Mouse (Mus musculus) cerebellum, adult 9-10 months (tissue): Measurements from ENCODE around the gene Nampt.
"Not testable (repeated sequence)": the region's sequence is repeated elsewhere in the genome, so short reads cannot be mapped to it uniquely, and the experiment has no call there.

Experiments used
- DNase-seq: peaks from one replicate; pipeline ENCODE4 v3.0.0; 2022

The Nampt gene

GRCm38 (mm10) chr12:32846325-32846724 is 27.0 kb downstream of the Nampt start:
- no peak for DNase-seq

GRCm38 (mm10) chr12:32853757-32854156 is 34.4 kb downstream of the Nampt start:
- no peak for DNase-seq

GRCm38 (mm10) chr12:32854866-32855265 is 35.5 kb downstream of the Nampt start:
- DNase-seq = peak; percentile 72

DNA sequence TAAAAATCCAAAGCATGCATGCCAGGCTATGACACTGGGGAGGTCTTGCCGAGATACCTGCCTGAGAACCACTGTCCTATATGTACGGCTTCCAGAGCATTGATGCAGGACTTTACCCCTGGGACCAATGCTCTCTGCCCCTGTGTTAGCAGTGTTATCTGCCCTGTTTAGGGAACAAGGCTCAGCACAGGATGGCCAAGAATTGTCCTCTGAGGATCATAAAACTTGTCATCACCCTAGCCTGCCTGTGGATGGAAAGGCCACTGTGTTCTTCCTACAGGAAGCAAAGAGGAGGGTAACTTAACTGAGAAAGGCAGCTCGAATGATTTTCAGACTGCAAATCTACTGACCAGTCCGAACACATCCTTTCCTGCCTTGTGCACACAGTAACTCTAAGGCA is 36.1 kb downstream of the Nampt start:
- DNase-seq = no peak

DNA sequence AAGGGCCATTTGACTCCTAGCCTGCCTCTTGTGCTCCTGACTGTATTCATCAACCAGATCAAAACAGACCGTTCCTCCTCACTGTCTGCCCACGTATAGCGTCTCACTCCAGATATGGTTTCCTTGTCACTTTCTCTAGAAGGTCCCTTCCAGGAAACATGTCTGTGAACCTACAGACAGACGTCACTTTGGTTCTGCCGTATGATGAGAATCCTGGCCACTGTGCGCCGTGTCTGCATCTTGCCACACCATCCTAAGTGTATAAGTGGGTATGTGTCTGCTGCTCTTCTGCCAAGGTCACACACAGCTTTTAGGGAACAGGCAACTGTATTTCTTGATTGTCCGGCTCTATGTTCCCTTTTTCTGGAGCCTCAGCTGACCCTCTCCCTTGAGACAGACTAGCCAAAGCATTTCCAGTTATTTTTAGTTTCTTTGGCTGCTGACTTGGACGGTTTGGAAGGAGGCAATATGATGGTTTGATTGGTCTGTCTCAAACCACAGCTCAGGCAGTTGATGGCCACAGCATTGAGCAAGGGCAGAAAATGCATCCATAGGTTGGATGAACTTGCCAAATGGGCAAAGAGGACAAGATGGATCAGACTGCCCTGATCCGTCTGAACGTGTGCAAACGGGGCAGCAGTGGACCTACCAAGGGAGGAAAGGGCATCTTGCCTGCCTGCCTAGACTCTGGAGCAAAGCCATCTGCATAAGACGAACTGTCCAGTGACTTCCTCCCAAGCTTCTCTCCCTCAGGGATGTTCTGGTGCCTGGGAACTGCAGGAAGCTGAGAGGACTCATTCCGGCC is 37.6 kb downstream of the Nampt start:
- no peak for DNase-seq

DNA sequence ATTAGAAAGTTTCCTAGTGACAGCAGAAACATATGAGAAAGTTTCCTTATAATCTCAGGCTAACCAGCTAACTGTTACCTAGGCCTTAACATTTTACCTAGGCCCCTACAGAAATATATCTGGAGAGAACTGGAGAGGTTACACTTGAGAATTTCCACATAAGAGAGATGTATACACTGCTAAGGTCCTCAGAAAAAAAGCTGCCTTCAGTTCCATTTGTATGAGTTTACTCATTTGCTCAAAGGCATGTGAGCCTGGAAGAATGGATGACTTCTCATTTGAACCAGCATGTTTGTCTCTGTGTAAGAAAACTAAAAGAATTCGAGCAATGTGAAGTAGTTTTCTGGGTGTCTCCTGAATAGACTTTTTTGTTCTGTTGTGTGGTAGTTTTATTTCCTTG is 39.1 kb downstream of the Nampt start:
- DNase-seq = no peak

DNA sequence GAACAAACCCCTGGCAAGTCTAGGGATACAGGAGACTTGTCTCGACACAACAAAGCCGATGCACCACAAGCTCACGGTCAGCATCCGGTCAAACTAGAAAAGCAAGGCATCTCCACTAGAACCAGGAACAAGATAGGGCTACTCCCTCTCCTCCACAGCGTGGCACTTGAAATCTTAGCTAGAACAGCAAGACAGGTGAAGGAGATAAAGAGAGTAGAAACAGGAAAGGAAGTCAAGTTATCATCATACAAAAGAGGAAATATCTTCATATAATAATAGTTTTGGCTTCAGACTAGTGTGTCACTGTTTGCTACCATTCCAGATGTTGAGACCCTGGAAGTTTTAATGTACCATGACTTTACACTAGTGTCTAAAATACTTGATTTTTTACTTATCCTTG is 41.5 kb downstream of the Nampt start:
- no peak for DNase-seq

DNA sequence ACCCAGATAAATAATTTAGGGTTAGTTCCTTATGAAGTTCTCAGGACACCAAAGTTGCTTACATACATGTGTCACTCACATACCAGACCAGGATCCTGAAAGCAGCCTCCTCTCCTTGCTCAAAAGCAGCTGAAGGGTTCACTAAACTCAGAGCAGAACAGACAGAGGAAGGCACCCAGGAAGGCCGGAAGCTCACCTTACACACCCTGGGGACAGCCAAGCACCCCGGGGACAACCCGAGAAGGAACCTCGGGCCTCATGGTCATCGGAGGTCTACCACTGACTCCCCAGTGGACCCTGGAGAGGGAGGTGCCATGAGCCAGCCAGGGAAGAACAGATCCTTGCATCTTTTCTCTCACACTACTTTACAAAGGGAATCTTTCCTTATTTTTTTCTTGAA is 51.5 kb downstream of the Nampt start:
- no peak for DNase-seq

DNA sequence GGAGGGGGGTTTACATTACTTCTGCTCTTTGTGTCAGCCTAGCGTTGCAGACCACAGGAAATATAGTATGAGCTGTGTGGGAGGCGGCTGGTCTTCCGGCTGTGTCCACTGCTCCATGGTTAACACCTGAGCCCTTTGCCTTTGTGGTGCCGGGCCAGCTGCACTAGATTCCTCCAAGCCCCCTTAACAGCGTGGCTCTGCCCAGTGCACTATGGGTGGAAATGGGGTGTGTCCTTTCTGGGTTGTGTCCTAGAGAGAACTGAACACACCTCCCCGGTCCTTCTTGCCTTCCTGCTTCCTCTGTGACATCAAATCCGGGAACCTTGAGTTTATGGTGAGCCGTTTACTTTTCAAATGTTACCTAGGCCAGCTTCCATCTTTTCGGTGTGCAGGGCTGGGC is 58.2 kb downstream of the Nampt start:
- no peak for DNase-seq

DNA sequence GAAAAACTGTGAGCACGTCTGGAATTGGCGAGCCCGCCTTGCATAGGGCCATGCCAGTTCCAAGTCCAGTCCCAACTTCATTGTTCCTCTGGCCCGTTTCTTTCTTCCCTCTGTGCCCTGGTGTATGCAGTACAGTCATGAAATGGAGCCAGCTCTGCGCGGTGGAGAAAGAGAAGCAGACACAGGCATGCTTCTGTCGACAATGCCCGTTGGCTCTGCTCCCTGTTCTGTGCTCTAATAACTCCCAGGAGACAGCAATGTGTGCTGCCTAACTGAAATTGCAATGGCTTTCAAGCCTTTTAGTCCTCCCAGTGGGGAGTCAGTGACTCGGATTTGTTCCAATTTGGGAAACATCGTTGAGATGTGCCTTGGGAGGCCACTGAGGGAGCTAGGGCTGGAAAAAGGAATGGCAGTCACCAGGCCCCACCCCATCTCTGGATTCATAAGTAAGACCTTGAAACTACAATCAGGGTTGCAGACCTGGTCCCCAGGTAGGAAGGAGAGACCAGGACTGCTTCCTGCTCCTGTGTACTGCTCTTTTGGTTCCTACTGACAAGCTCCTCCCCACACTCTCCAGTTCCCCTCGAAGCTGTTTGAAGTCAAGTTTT is 58.7 kb downstream of the Nampt start:
- DNase-seq = no peak

DNA sequence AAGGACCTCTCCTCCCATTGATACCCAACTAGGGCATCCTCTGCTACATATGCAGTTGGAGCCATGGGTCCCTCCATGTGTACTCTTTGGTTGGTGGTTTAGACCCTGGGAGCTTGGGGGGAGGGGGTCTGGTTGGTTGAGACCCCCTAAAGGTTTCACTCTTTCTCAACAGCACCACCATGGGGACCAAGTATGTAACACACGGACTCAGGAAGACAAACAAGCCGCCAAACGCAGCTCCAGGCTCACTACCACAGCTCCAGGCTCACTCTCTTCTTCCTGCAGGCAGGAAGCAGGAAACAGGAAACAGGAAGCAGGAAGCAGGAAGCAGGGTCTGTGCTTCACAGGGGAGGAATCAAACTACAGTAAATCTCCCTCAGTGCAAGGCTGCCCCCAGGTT is 60.0 kb downstream of the Nampt start:
- DNase-seq = no peak

DNA sequence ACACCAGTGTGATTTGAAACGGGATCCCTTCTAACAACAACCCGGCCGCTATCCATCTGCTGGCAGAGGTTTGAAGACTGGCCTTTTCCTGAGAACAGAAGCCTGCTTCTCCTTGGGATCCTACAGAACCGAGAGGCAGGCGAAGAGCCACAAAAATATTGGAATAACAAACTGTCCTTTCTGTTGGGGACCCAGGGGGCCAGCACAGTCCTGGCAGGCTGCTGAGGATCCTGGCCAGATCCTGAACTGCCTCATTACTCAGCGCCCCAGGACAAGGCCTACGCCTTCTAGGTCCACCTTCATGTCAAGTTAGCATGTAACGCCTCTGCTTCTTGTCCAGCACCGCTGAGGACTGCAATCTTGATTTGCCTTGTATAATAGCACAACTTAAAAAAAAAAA is 65.0 kb downstream of the Nampt start:
- DNase-seq = peak; percentile 35

GRCm38 (mm10) chr12:32885041-32885440 is 65.7 kb downstream of the Nampt start:
- no peak for DNase-seq

- no peak for DNase-seq
Measured at GRCm38 (mm10) chr12:32886353-32886752, 67.0 kb downstream of the Nampt start.

DNA sequence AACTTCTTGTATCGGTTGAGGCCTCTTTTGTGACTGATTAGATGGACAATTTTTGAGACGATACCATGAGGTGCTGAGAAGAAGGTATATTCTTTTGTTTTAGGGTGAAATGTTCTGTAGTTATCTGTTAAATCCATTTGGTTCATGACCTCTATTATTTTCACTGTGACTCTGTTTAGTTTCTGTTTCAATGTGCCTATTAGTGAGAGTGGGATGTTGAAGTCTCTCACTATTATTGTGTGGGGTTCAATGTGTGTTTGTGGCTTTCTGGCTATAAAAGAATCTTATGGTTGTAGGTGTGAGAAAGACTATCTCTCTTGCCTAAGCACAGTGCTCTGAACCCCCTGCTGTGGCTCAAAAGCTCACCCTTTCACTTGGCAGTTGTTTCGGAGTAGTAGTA is 68.9 kb downstream of the Nampt start:
- DNase-seq = no peak

DNA sequence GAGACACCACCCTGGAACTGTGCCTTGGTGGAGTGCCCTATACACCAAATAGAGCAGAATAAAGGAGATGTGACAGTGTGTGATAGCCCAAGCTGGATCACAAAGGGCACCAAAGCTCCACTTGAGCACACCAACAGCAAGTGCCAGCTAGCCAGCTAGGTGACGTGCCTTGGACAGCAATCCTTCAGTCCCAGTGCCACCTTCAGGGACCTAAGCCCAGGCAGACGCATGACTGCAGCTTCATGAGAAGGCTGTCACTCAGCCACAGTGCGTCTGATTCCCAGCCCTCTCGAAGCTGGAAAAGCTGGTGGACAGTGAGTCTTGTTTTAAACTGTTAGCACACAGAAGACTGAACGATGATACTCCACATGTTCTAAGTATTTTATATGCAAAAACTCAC is 70.5 kb downstream of the Nampt start:
- no peak for DNase-seq

DNA sequence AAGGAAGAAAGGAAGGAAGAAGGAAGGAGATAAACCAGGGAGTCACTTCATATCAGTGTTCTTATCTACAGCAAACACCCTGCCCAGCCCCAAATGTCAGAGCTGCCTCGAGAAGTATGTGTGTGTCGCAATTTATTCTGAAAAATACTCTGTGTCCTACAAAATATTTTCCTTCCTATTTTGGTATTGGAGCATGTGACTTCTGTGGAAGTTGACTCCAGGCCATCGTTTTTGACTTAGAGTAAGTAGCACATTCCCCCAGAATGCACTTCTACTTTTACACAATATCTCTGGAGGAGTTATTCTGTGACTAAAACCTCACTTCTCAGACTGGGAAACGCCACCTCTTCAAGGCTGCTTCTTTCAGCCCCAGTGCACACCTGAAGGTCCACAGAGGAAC is 71.1 kb downstream of the Nampt start:
- no peak for DNase-seq

DNA sequence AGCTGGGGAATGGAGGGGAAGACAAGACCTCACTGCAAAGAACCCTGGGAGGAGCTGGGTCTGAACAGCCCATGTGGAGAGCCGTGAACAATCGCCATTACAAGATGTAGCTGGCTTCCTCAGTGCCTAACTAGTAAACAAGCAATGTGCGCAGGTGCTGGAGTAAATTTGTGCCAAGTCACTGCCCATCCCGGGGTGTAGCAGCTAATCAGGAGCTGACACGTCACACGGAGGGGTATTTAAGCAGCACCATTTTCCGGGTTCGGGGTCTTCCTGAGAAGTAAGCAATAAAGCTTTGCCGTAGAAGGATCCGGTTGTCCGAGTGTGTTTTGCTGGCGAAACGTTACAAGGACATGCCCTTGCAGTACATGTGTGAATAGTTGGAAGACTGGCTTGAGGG is 71.9 kb downstream of the Nampt start:
- DNase-seq = not testable (repeated sequence)

DNA sequence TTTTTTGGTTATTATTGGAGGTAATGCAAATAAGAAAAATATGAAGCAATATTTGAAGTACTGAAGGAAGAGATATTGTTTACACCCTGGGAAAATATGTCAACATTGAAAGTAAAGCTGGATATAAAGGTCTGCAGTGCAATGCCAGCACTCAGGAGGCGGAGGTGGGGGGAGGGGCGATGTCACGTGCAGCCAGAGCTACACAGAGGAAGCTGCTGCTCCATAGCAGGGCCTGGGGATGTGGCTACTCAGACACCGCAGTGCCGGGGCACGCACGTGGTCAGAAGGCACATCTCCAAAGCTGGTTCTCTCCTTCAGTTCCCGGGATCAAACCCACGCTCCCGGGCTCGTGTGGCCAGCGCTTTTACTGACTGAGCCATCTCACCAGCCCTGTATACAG is 73.9 kb downstream of the Nampt start:
- DNase-seq = no peak

- DNase-seq = no peak
Measured at GRCm38 (mm10) chr12:32895806-32896205, 76.5 kb downstream of the Nampt start.

- DNase-seq = no peak
Measured at GRCm38 (mm10) chr12:32896496-32896895, 77.2 kb downstream of the Nampt start.

GRCm38 (mm10) chr12:32897199-32898120 is 78.1 kb downstream of the Nampt start:
- DNase-seq = peak; percentile 94

DNA sequence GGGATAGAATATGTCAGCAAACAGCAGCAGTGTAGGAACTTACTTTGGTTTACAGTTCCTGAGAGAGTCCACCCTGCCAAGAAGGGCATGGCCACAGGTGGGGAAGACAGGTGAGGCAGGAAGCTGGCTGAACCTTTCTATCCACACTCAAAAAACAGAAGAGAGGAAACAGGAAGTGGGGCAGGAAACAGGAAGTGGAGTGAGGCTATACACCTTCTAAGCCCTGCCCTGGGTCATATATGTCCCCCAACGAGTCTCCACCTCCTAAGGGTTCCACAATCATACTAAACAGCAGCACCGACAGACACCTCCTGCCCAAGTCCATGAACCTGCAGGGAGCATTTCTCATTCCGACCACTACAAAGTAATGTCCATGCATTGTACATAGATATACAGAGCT is 81.7 kb downstream of the Nampt start:
- no peak for DNase-seq
